Mouse (Mus musculus) erythroblast, embryonic 14.5 days (primary cell): ENCODE results near the gene Galnt2. TPM values are rescaled to one million over a fixed set of nuclear protein-coding genes. Genes with fewer than 3 reads are reported as not detected.

ENCODE experiments used
- H3K27me3 ChIP-seq: 2 replicates; pipeline ENCODE4 v1.6.1; 2012; ENCODE audit warnings: inconsistent platforms; ENCODE audit not compliant: control insufficient read depth
- H3K36me3 ChIP-seq: 2 replicates; pipeline ENCODE4 v1.6.1; 2012; ENCODE audit warnings: mild to moderate bottlenecking, inconsistent platforms; ENCODE audit not compliant: control insufficient read depth
- H3K4me1 ChIP-seq: 2 replicates; pipeline ENCODE4 v1.6.1; 2012; ENCODE audit warnings: inconsistent platforms; ENCODE audit not compliant: control insufficient read depth
- H3K4me3 ChIP-seq: replicated peaks from 2 replicates; pipeline ENCODE3; 2012; ENCODE audit warnings: moderate library complexity, mild to moderate bottlenecking, inconsistent platforms
- H3K9me3 ChIP-seq: 2 replicates; pipeline ENCODE4 v1.6.1; 2012; ENCODE audit warnings: low read length, inconsistent platforms, mixed read lengths; ENCODE audit not compliant: control insufficient read depth
- GATA1 ChIP-seq: IDR thresholded peaks from 2 replicates; pipeline ENCODE4 v1.6.1; 2012; ENCODE audit warnings: low read length, inconsistent platforms, mixed read lengths
- TAL1 ChIP-seq: IDR thresholded peaks from 3 replicates; pipeline ENCODE4 v1.6.1; 2012; ENCODE audit warnings: low read length, inconsistent platforms, mixed read lengths
- polyA plus RNA-seq: library from polyadenylated mRNA; stranded (reverse); fragments of >175 nt; gene quantifications from 2 replicates; pipeline ENCODE4 v1.2.3, GENCODE M21; 2012

Galnt2 gene
- polyA plus RNA-seq, 1 experiment, result 6.7 TPM

DNA sequence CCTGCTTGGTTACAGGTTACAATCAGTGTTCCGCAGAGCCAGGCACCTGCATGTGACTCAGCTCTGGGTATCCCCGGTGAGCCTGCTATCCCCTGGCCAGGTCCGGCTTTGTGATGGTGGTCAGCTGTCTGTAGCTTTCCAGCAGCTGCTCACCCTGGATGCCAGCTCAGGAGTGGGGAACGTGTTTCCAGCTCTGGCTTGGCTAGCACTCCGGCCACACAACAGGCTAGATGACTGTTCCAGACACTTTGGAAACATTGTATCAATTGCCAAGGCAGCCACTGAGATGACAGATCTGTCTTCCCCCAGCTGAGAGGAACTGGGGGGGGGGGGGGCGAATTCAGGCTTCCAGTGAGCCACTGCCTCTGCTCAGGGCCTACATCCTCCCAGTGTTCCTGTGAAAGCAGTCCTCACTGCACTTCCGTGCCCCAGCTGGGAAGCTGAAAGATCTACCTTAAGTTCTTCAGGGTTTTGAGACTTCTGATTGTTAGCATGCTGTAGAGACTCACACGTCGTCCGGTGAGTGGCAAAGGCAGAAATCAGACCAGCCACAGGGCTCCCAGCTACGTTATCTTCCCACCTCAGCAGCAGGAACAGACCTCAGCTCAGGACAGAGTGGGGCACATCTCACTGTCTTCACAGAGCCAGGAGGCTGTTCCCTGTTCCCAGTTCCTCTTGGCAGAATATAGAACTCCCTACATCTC is 87.6 kb downstream of the Galnt2 start:
- Histone ChIP-seq H3K4me1 (peaks cover 51% of the 10 kb centered on the region), H3K4me3 (no peak overlapping the region), H3K27me3 (no peaks in the 10 kb centered on the region), H3K36me3 (peaks cover 16% of the 10 kb centered on the region), H3K9me3 (no peaks in the 10 kb centered on the region)
- no peak for TF ChIP-seq TAL1
- TF ChIP-seq GATA1, result no peak

GRCm38 (mm10) chr8:124319316-124319652 is 88.1 kb downstream of the Galnt2 start:
- Histone ChIP-seq H3K27me3 (no peaks in the 10 kb centered on the region), H3K9me3 (no peaks in the 10 kb centered on the region), H3K36me3 (peaks cover 22% of the 10 kb centered on the region), H3K4me3 (no peak overlapping the region), H3K4me1 (peaks cover 51% of the 10 kb centered on the region)
- TF ChIP-seq GATA1, result no peak
- TF ChIP-seq TAL1, result no peak

DNA sequence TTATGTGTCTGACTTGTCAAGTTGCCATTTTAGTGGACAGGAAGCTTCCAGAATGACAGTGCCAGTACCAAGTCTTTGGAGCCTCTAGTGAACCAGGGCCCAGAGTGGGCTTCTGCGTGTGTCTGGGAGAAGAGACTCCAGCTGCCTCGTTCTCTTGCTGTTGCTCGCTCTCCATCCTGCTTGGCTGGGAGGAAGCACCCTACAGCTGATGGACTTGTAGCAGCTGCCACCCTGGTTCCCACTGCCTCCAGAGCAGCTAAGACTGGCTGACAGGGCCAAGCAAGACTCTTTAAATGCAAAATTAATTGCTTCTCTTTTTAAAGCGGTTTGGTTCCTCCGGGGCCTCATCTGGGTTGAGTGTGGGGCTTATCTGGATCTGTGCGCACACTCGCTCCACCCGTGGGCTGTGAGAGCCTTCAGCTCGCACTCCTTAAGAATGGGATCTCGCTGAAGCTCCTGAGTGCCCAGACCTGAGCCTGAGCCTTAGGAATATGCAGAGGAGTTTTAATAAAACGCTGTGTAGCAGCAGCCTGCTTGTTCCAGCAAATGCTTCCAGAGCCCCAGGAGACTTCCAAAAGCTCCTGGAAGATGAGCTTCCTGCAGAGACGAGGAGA is 90.1 kb downstream of the Galnt2 start:
- Histone ChIP-seq H3K36me3 (peaks cover 32% of the 10 kb centered on the region), H3K9me3 (no peaks in the 10 kb centered on the region), H3K27me3 (no peaks in the 10 kb centered on the region), H3K4me1 (peaks cover 48% of the 10 kb centered on the region), H3K4me3 (no peak overlapping the region)
- TF ChIP-seq GATA1 (no peak), TAL1 (no peak)

- H3K9me3 ChIP-seq, result no peaks in the 10 kb centered on the region
- no peaks in the 10 kb centered on the region for H3K27me3 ChIP-seq
- H3K4me1 ChIP-seq, result peaks cover 31% of the 10 kb centered on the region
- TF ChIP-seq TAL1, result no peak
- TF ChIP-seq GATA1, result no peak
- peaks cover 48% of the 10 kb centered on the region for H3K36me3 ChIP-seq
- no peak overlapping the region for H3K4me3 ChIP-seq
Measured at GRCm38 (mm10) chr8:124323356-124323755, 92.2 kb downstream of the Galnt2 start.

- H3K36me3 ChIP-seq, result peaks cover 74% of the 10 kb centered on the region
- TF ChIP-seq GATA1, result no peak
- no peak for TF ChIP-seq TAL1
- no peaks in the 10 kb centered on the region for H3K9me3 ChIP-seq
- H3K4me3 ChIP-seq, result no peak overlapping the region
- no peaks in the 10 kb centered on the region for H3K27me3 ChIP-seq
- no peaks in the 10 kb centered on the region for H3K4me1 ChIP-seq
Measured at GRCm38 (mm10) chr8:124328259-124328658, 97.1 kb downstream of the Galnt2 start.

- peaks cover 74% of the 10 kb centered on the region for H3K36me3 ChIP-seq
- H3K4me1 ChIP-seq, result no peaks in the 10 kb centered on the region
- no peak overlapping the region for H3K4me3 ChIP-seq
Measured at GRCm38 (mm10) chr8:124329690-124330089, 98.5 kb downstream of the Galnt2 start.

GRCm38 (mm10) chr8:124330433-124330832 is 99.2 kb downstream of the Galnt2 start:
- peaks cover 78% of the 10 kb centered on the region for H3K36me3 ChIP-seq

More at GRCm38 (mm10) chr8:124329690-124330089, 98.5 kb downstream of the Galnt2 start:
- Histone ChIP-seq H3K27me3 (no peaks in the 10 kb centered on the region), H3K9me3 (no peaks in the 10 kb centered on the region)
- no peak for TF ChIP-seq TAL1
- TF ChIP-seq GATA1, result no peak

DNA sequence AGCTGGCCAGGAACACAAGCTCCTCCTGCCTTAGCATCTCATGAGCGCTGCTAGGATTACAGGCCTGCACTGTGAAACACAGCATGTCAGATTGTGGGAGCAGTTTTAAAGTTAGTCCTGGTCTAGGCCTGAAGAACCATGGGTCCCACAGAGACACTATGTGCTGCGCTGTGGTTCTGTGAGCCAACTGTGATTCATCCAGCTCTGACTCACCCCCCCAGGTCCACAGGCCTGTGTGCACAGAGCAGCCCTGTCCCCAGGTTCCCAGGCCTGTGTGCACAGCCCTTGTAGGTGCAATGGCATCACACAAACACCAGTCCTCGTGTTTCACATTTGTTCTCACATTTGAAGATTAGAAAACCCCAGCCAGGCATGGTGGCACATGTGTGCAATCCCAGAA is 99.9 kb downstream of the Galnt2 start:
- H3K9me3 ChIP-seq, result no peaks in the 10 kb centered on the region

More at GRCm38 (mm10) chr8:124330433-124330832, 99.2 kb downstream of the Galnt2 start:
- H3K27me3 ChIP-seq, result no peaks in the 10 kb centered on the region
- H3K4me3 ChIP-seq, result no peak overlapping the region
- H3K9me3 ChIP-seq, result no peaks in the 10 kb centered on the region
- H3K4me1 ChIP-seq, result no peaks in the 10 kb centered on the region
- TF ChIP-seq GATA1 (no peak), TAL1 (no peak)

DNA sequence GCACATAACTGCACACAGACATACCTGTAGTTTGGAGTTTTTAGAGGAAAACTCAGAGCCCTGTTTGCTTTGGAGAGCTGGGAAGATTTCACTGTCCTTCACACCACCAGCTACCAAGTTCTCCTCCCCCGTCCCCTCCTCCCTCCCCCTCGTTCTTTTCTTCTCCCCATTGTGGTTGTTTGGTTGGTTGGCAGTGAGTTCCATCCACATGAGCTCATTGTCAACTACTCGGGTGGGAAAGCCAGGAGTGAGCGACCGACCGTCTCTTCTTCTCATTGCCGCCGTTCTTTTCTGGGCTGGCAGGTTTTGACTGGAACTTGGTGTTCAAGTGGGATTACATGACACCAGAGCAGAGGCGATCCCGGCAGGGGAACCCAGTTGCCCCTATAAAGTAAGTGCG is 100.5 kb downstream of the Galnt2 start:
- no peaks in the 10 kb centered on the region for H3K27me3 ChIP-seq
- H3K9me3 ChIP-seq, result no peaks in the 10 kb centered on the region
- no peak for TF ChIP-seq GATA1
- TF ChIP-seq TAL1, result no peak
- no peaks in the 10 kb centered on the region for H3K4me1 ChIP-seq
- H3K36me3 ChIP-seq, result peaks cover 84% of the 10 kb centered on the region
- H3K4me3 ChIP-seq, result no peak overlapping the region

More for the DNA sequence above, 99.9 kb downstream of the Galnt2 start:
- H3K4me3 ChIP-seq, result no peak overlapping the region
- no peaks in the 10 kb centered on the region for H3K4me1 ChIP-seq
- H3K27me3 ChIP-seq, result no peaks in the 10 kb centered on the region
- no peak for TF ChIP-seq GATA1
- no peak for TF ChIP-seq TAL1
- H3K36me3 ChIP-seq, result peaks cover 80% of the 10 kb centered on the region

DNA sequence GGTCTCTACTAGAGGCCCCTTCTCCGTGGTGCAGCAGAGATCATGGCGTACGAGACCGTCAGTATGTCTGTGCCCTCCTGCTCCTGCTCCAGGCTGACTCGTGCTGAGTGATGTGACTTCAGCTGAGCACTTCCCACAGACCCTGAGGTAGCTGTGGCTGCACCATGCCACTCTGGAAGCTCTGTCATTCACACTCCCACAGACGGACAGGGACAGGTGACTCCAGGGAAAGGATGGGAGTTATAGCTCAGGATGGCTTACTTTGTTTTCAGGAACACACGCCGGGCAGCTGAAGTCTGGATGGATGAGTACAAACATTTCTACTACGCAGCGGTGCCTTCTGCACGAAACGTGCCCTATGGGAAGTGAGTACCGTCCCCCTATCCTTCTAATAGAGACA is 105.1 kb downstream of the Galnt2 start:
- no peak for TF ChIP-seq TAL1
- no peak for TF ChIP-seq GATA1
- H3K27me3 ChIP-seq, result no peaks in the 10 kb centered on the region
- no peaks in the 10 kb centered on the region for H3K4me1 ChIP-seq
- no peak overlapping the region for H3K4me3 ChIP-seq
- no peaks in the 10 kb centered on the region for H3K9me3 ChIP-seq
- H3K36me3 ChIP-seq, result peaks cover 91% of the 10 kb centered on the region
